Mouse (Mus musculus) heart, embryonic 16.5 days (tissue): ENCODE results near the gene Trim15. TPM values are rescaled to one million over a fixed set of nuclear protein-coding genes. Genes with fewer than 3 reads are reported as not detected.
"Not testable (repeated sequence)": the region's sequence is repeated elsewhere in the genome, so short reads cannot be mapped to it uniquely, and the experiment has no call there.

ENCODE experiments used
- ATAC-seq: fragments of 200-750 bp; cut with Nextera tagmentation; replicated peaks from 2 replicates; pipeline ENCODE4 v1.8.0; 2017; ENCODE audit warnings: moderate number of reproducible peaks; ENCODE audit not compliant: insufficient read depth, low FRiP score; ENCODE audit errors: extremely low read depth
- H3K27ac ChIP-seq: fragments of 300-500 bp; sonication (generic); 2 replicates; pipeline ENCODE4 v1.5.1; 2014; ENCODE audit warnings: mild to moderate bottlenecking, low read length, control low read depth, moderate library complexity
- H3K27me3 ChIP-seq: fragments of 300-500 bp; sonication (generic); 2 replicates; pipeline ENCODE4 v1.6.1; 2014; ENCODE audit warnings: low read length, mixed read lengths; ENCODE audit not compliant: control insufficient read depth, insufficient read depth
- H3K36me3 ChIP-seq: fragments of 300-500 bp; sonication (generic); 2 replicates; pipeline ENCODE4 v1.6.1; 2014; ENCODE audit not compliant: control insufficient read depth, insufficient read depth
- H3K4me1 ChIP-seq: fragments of 300-500 bp; sonication (generic); 2 replicates; pipeline ENCODE4 v1.6.1; 2014; ENCODE audit warnings: low read length, mixed read lengths; ENCODE audit not compliant: control insufficient read depth, insufficient read depth
- H3K4me2 ChIP-seq: fragments of 300-500 bp; sonication (generic); 2 replicates; pipeline ENCODE4 v1.6.1; 2014; ENCODE audit warnings: low read depth, mild to moderate bottlenecking, control low read depth, low read length
- H3K4me3 ChIP-seq: fragments of 300-500 bp; sonication (generic); 2 replicates; pipeline ENCODE4 v1.5.1; 2014; ENCODE audit warnings: mild to moderate bottlenecking, control low read depth, low read length
- H3K9ac ChIP-seq: fragments of 300-500 bp; sonication (generic); 2 replicates; pipeline ENCODE4 v1.6.1; 2014; ENCODE audit warnings: low read length, control low read depth
- H3K9me3 ChIP-seq: fragments of 300-500 bp; sonication (generic); replicated peaks from 2 replicates; pipeline ENCODE4 v1.6.1; 2016; ENCODE audit warnings: low read length; ENCODE audit not compliant: control insufficient read depth
- WGBS: fragments of 180-500 bp; shearing (Covaris S2); extraction: QIAGEN DNeasy Blood & Tissue Kit; methylation state at CpG from one replicate; pipeline ENCODE4 v1.1.7; 2014; 5-methylcytosine and 5-hydroxymethylcytosine counted together
- polyA plus RNA-seq: library from polyadenylated mRNA; unstranded; fragments of >200 nt; fragmentation: Nextera tagmentation; extraction: Ambion mirVana; gene quantifications from 2 replicates; pipeline ENCODE4 v1.2.1, GENCODE M21; 2015

Gene Trim15
- polyA plus RNA-seq, 1 experiment from 2014 or later, result 0.13 TPM

DNA sequence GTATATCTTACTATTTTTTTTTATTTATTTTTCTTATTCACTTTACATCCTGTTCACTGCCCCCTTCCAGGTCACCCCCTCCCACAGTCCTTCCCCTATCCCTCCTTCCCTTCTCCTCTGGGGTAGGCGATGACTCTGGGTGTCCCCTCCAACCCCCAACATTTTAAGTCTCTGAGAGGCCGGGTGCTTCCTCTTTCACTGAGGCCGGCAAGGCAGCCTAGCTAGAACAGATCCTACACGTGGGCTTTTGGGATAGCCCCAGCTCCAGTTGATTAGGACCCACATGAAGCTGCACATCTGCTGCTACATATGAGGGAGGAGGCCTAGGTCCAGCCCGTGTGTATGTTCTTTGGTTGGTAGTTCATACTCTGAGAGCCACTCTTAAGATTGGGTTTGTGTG is 28.0 kb downstream of the Trim15 start:
- no peak overlapping the region for H3K4me2 ChIP-seq
- H3K4me3 ChIP-seq, result no peak overlapping the region
- no peak overlapping the region for H3K9ac ChIP-seq
- H3K4me1 ChIP-seq, result peaks cover 18% of the 10 kb centered on the region
- no peaks in the 10 kb centered on the region for H3K27me3 ChIP-seq
- H3K27ac ChIP-seq, result no peak overlapping the region
- WGBS, result 75% methylated on average over 5 of the region's 5 CpGs
- ATAC-seq, result no peak
- H3K9me3 ChIP-seq, result no peaks in the 10 kb centered on the region
- no peaks in the 10 kb centered on the region; the same call in 1 of the 2 replicates for H3K36me3 ChIP-seq

GRCm38 (mm10) chr17:36836874-36837647 is 29.9 kb downstream of the Trim15 start, which contains the start of gene Trim26:
Gene Trim26 (plus strand): TSS chr17:36837134.
- H3K4me1 ChIP-seq, result peaks cover 14% of the 10 kb centered on the region
- no peaks in the 10 kb centered on the region for H3K9me3 ChIP-seq
- peak within 1 kb of the TSS; percentile 79 for H3K4me3 ChIP-seq
- ATAC-seq, result peak; percentile 99
- no peaks in the 10 kb centered on the region for H3K27me3 ChIP-seq
- peak within 1 kb of the TSS; percentile 91 for H3K9ac ChIP-seq
- WGBS, result under 1% methylated on average over 54 of the region's 58 CpGs
- no peaks in the 10 kb centered on the region; the same call in 1 of the 2 replicates for H3K36me3 ChIP-seq
- peak within 1 kb of the TSS; percentile 95 for H3K27ac ChIP-seq
- peak within 1 kb of the TSS; percentile 84 for H3K4me2 ChIP-seq

GRCm38 (mm10) chr17:36836427-36836812 is 30.6 kb downstream of the Trim15 start:
- H3K36me3 ChIP-seq, result no peaks in the 10 kb centered on the region; the same call in 1 of the 2 replicates
- H3K27ac ChIP-seq, result peak overlapping the region; percentile 87
- no peaks in the 10 kb centered on the region for H3K9me3 ChIP-seq
- H3K4me3 ChIP-seq, result peak overlapping the region; percentile 79
- H3K4me1 ChIP-seq, result peaks cover 14% of the 10 kb centered on the region
- WGBS, result 16% methylated on average over 3 of the region's 3 CpGs
- no peak for ATAC-seq
- H3K9ac ChIP-seq, result peak overlapping the region; percentile 91
- H3K27me3 ChIP-seq, result no peaks in the 10 kb centered on the region
- H3K4me2 ChIP-seq, result peak overlapping the region; percentile 84

GRCm38 (mm10) chr17:36835591-36836426 is 31.2 kb downstream of the Trim15 start:
- H3K9me3 ChIP-seq, result no peaks in the 10 kb centered on the region
- no peak for ATAC-seq
- H3K27me3 ChIP-seq, result no peaks in the 10 kb centered on the region
- 33% methylated on average over 12 of the region's 12 CpGs for WGBS
- no peaks in the 10 kb centered on the region; the same call in 1 of the 2 replicates for H3K36me3 ChIP-seq
- H3K4me2 ChIP-seq, result peak overlapping the region; percentile 84
- peak overlapping the region; percentile 91 for H3K9ac ChIP-seq
- peak overlapping the region; percentile 79 for H3K4me3 ChIP-seq
- peak overlapping the region; percentile 87 for H3K27ac ChIP-seq
- peaks cover 14% of the 10 kb centered on the region for H3K4me1 ChIP-seq

DNA sequence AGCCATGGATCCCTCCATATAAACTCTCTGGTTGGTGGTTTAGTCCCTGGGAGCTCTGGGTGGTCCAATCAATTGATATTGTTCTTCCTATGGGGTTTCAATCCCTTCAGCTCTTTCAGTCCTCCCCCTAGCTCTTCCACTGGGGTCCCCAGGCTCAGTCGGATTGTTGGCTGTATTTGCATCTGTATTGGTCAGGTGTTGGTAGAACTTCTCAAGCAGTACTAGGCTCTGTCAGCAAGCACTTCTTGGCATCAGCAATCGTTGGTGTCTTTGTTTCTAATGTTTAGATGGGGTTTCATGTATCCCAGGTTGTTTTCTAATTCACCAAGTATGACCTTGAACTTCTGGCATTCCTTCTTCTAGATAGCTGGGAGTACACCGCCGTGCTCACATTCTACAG is 34.3 kb downstream of the Trim15 start:
- H3K9ac ChIP-seq, result no peak overlapping the region
- WGBS, result 45% methylated on average over 4 of the region's 4 CpGs

DNA sequence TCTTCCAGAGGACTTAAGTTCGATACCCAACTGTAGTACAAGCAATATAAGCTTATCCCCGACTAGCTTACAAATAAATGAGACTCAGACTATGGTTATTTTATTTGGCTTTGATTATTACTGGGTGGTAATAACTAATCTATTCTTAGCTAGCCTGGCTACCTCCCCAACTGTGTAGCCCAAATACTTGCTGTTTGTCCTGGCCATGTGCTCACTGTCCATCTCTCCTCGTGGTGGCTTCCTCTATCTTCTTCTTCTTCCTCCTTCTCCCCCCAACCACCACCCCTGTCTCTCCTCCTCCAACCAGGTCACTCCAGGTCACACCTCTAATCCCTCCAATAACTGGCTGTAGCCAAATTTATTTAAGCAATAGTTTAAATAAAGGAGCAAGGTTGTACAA is 36.5 kb downstream of the Trim15 start:
- no peaks in the 10 kb centered on the region for H3K4me1 ChIP-seq
- no peaks in the 10 kb centered on the region for H3K9me3 ChIP-seq
- 70% methylated on average over 3 of the region's 3 CpGs for WGBS
- H3K27me3 ChIP-seq, result no peaks in the 10 kb centered on the region
- no peak overlapping the region for H3K27ac ChIP-seq
- ATAC-seq, result no peak
- no peak overlapping the region for H3K4me2 ChIP-seq
- H3K36me3 ChIP-seq, result no peaks in the 10 kb centered on the region
- no peak overlapping the region for H3K4me3 ChIP-seq
- H3K9ac ChIP-seq, result no peak overlapping the region

More for the DNA sequence above, 34.3 kb downstream of the Trim15 start:
- H3K9me3 ChIP-seq, result no peaks in the 10 kb centered on the region
- ATAC-seq, result no peak
- no peaks in the 10 kb centered on the region for H3K27me3 ChIP-seq
- no peak overlapping the region for H3K4me3 ChIP-seq
- H3K4me1 ChIP-seq, result peaks cover 6% of the 10 kb centered on the region
- H3K27ac ChIP-seq, result no peak overlapping the region
- H3K36me3 ChIP-seq, result no peaks in the 10 kb centered on the region
- no peak overlapping the region for H3K4me2 ChIP-seq

DNA sequence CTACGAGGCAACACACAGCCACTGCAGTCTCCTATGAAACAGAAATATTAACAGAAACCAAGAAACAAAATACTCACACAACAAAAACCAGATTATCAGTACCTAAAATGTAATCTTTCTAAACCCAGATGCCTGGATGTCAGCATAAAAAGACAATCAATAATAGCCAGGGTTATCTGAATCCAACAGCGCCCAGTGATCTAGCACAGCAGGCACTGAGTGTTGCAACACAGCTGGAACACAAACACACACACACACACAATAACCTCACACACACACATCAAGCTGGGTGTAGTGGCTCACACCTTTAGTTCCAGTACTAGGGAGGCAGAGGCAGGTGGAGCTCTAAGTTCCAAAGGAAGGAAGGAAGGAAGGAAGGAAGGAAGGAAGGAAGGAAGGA is 38.5 kb downstream of the Trim15 start:
- no peak overlapping the region for H3K4me2 ChIP-seq
- no peak for ATAC-seq
- H3K4me1 ChIP-seq, result no peaks in the 10 kb centered on the region
- H3K9me3 ChIP-seq, result no peaks in the 10 kb centered on the region
- no peaks in the 10 kb centered on the region for H3K27me3 ChIP-seq
- H3K36me3 ChIP-seq, result no peaks in the 10 kb centered on the region
- 81% methylated on average over 2 of the region's 2 CpGs for WGBS
- no peak overlapping the region for H3K27ac ChIP-seq
- H3K4me3 ChIP-seq, result no peak overlapping the region
- no peak overlapping the region for H3K9ac ChIP-seq

DNA sequence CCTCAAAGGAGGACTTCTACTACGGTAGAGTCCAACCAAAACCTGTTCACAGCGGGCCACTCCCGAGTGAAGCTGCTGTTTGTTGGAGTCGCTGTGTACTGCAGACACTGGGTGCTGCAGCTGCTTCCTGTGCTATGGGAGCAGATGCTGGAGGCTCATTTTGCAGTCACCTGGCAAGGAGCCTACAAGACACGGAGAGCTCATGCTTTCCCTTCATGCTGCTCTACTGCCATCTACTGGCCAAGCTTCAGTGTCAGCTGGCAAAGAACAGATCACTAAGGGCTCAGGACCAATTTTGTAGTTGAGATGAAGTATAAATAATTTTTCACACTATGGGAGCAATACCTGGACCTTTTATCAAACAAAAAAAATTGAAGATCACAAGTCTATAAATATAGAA is 41.0 kb downstream of the Trim15 start:
- H3K4me2 ChIP-seq, H3K9me3 ChIP-seq, H3K4me1 ChIP-seq, H3K27me3 ChIP-seq, H3K4me3 ChIP-seq, H3K36me3 ChIP-seq, H3K9ac ChIP-seq, H3K27ac ChIP-seq: not testable (repeated sequence)
- WGBS, result 14% methylated on average over 5 of the region's 5 CpGs
- ATAC-seq, result peak; percentile 28; the same call in 1 of the 2 replicates

DNA sequence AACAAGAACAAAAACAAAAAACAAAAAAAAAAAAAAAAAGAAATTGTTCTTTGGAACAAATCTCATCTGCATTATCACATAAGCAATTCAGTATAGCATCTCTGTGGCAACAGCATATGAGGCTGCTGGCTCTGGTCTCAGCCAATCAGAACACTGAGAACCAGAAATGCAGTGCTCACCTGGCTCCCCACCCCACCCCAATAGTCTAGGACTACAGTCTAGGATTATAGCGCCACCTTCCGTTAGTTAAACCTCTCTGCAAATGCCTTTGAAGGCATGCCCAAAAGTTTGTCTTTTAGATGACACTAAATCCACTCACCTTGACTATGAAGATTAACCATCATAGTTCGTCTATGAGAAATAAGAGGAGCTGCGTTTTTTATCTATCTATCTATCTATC is 41.5 kb downstream of the Trim15 start:
- Histone ChIP-seq H3K4me2 (no peak overlapping the region), H3K36me3 (no peaks in the 10 kb centered on the region), H3K4me3 (no peak overlapping the region), H3K9ac (no peak overlapping the region), H3K27ac (no peak overlapping the region), H3K9me3 (no peaks in the 10 kb centered on the region), H3K4me1 (no peaks in the 10 kb centered on the region), H3K27me3 (no peaks in the 10 kb centered on the region)
- 20% methylated on average over 4 of the region's 4 CpGs for WGBS
- no peak for ATAC-seq
